Mouse (Mus musculus) lung, adult 2 months (tissue): Measurements from ENCODE around the gene Fgr. TPM values are rescaled to one million over a fixed set of nuclear protein-coding genes. Genes with fewer than 3 reads are reported as not detected.

Experiments used
- DNase-seq: peaks from one replicate; pipeline ENCODE4 v3.0.0; 2022
- H3K4me1 ChIP-seq: fragments of 200-500 bp; 2 replicates; pipeline ENCODE4 v1.6.1; 2011; ENCODE audit warnings: low read length; ENCODE audit not compliant: control insufficient read depth, insufficient read depth
- H3K4me3 ChIP-seq: fragments of 200-500 bp; replicated peaks from 2 replicates; pipeline ENCODE3; 2011; ENCODE audit warnings: low read depth, mild to moderate bottlenecking, control low read depth, low read length; ENCODE audit errors: extremely low read depth
- CTCF ChIP-seq: fragments of 200-500 bp; IDR thresholded peaks from 2 replicates; pipeline ENCODE4 v1.5.1; 2011; ENCODE audit warnings: mild to moderate bottlenecking, low read length, control low read depth; ENCODE audit not compliant: insufficient read depth
- POLR2A ChIP-seq: fragments of 200-500 bp; IDR thresholded peaks from 2 replicates; pipeline ENCODE4 v1.6.1; 2011; ENCODE audit warnings: low read depth, mild to moderate bottlenecking, control low read depth, low read length, borderline replicate concordance; ENCODE audit errors: extremely low read depth
- WGBS: fragments of 180-500 bp; shearing (Covaris S2); methylation state at CpG from one replicate; pipeline ENCODE4 v1.1.7; 2018; 5-methylcytosine and 5-hydroxymethylcytosine counted together
- polyA plus RNA-seq: library from polyadenylated mRNA; depleted of rRNA; stranded (reverse); fragments of >200 nt; gene quantifications from 2 replicates; pipeline ENCODE4 v1.2.3, GENCODE M21; 2012

The Fgr gene
- polyA plus RNA-seq, 1 experiment = 19.1 TPM

- no peak for DNase-seq
- TF ChIP-seq POLR2A (no peak), CTCF (no peak)
- Histone ChIP-seq H3K4me3 (no peak overlapping the region), H3K4me1 (peaks cover 6% of the 10 kb centered on the region; the same call in 1 of the 2 replicates)
- 55% methylated on average over 15 of the region's 15 CpGs for WGBS
These were observed 33.9 kb downstream of the Fgr start for GRCm38 (mm10) chr4:133007513-133008380.

GRCm38 (mm10) chr4:133009131-133009530 lies 35.2 kb downstream of the Fgr start:
- TF ChIP-seq CTCF (peak; percentile 69), POLR2A (no peak)
- WGBS = 0% methylated on average over 4 of the region's 4 CpGs
- Histone ChIP-seq H3K4me3 (no peak overlapping the region), H3K4me1 (peaks cover 19% of the 10 kb centered on the region)
- DNase-seq = peak; percentile 70

GRCm38 (mm10) chr4:133009676-133010075 lies 35.8 kb downstream of the Fgr start:
- H3K4me3 ChIP-seq = no peak overlapping the region
- WGBS = 66% methylated on average over 5 of the region's 5 CpGs
- no peak for DNase-seq
- TF ChIP-seq CTCF (no peak), POLR2A (no peak)
- peaks cover 20% of the 10 kb centered on the region for H3K4me1 ChIP-seq

GRCm38 (mm10) chr4:133010611-133011010 lies 36.7 kb downstream of the Fgr start:
- no peak for DNase-seq
- no peak for TF ChIP-seq POLR2A
- no peak for TF ChIP-seq CTCF
- Histone ChIP-seq H3K4me3 (peak overlapping the region; percentile 73), H3K4me1 (peaks cover 20% of the 10 kb centered on the region)
- WGBS = 5% methylated on average over 17 of the region's 17 CpGs

- peak within 1 kb of the TSS; percentile 73 for H3K4me3 ChIP-seq
- TF ChIP-seq CTCF (no peak), POLR2A (peak; percentile 69; the same call in 1 of the 2 replicates)
- peaks cover 20% of the 10 kb centered on the region for H3K4me1 ChIP-seq
- peak; percentile 93 for DNase-seq
- under 1% methylated on average over 57 of the region's 66 CpGs for WGBS
These were observed 37.3 kb downstream of the Fgr start, which contains the start of gene Ahdc1 for GRCm38 (mm10) chr4:133011028-133011820. Gene Ahdc1 (plus strand): TSS chr4:133011260.

GRCm38 (mm10) chr4:133011821-133012775 lies 38.2 kb downstream of the Fgr start:
- no peak for TF ChIP-seq POLR2A
- no peak for DNase-seq
- 1% methylated on average over 66 of the region's 84 CpGs for WGBS
- Histone ChIP-seq H3K4me3 (peak overlapping the region; percentile 73), H3K4me1 (peaks cover 25% of the 10 kb centered on the region)

GRCm38 (mm10) chr4:133012776-133013265 lies 38.9 kb downstream of the Fgr start:
- no peak for TF ChIP-seq POLR2A
- no peak for TF ChIP-seq CTCF
- no peak for DNase-seq
- peak overlapping the region; percentile 73 for H3K4me3 ChIP-seq
- H3K4me1 ChIP-seq = peaks cover 27% of the 10 kb centered on the region
- under 1% methylated on average over 17 of the region's 17 CpGs for WGBS

- WGBS = 8% methylated on average over 18 of the region's 18 CpGs
- H3K4me1 ChIP-seq = peaks cover 27% of the 10 kb centered on the region
- no peak for DNase-seq
- no peak for TF ChIP-seq CTCF
- H3K4me3 ChIP-seq = peak overlapping the region; percentile 73
These were observed 39.5 kb downstream of the Fgr start for GRCm38 (mm10) chr4:133013266-133013891.

- TF ChIP-seq POLR2A = no peak
- no peak for TF ChIP-seq CTCF
- 32% methylated on average over 5 of the region's 5 CpGs for WGBS
- Histone ChIP-seq H3K4me1 (peaks cover 27% of the 10 kb centered on the region), H3K4me3 (no peak overlapping the region)
- DNase-seq = no peak
These were observed 40.2 kb downstream of the Fgr start for GRCm38 (mm10) chr4:133014088-133014487.
